Mouse (Mus musculus) forebrain, embryonic 15.5 days (tissue): ENCODE measurements at regions not wholly inside any gene's neighbourhood (a gene's known extent, or its start where the extent isn't known, plus 50 kb on each side); places are given as distances from the start of the nearest gene placed in this dataset.
A peak's percentile ranks its signal among the peaks of the same experiment; 100 is the strongest.

Experiments
- ATAC-seq: fragments of 200-750 bp; cut with Nextera tagmentation; replicated peaks from 2 replicates; pipeline ENCODE4 v1.8.0; 2017; ENCODE audit warnings: mild to moderate bottlenecking, moderate TSS enrichment, moderate library complexity
- H3K27ac ChIP-seq: fragments of 300-500 bp; sonication (generic); replicated peaks from 2 replicates; pipeline ENCODE4 v1.5.1; 2015; ENCODE audit warnings: mild to moderate bottlenecking, inconsistent platforms
- H3K27me3 ChIP-seq: fragments of 300-500 bp; sonication (generic); 2 replicates; pipeline ENCODE4 v1.6.1; 2015; ENCODE audit warnings: inconsistent platforms
- H3K36me3 ChIP-seq: fragments of 300-500 bp; sonication (generic); 2 replicates; pipeline ENCODE4 v1.6.1; 2015; ENCODE audit warnings: mild to moderate bottlenecking, inconsistent platforms
- H3K4me1 ChIP-seq: fragments of 300-500 bp; sonication (generic); 2 replicates; pipeline ENCODE4 v1.6.1; 2015; ENCODE audit warnings: inconsistent platforms
- H3K4me2 ChIP-seq: fragments of 300-500 bp; sonication (generic); replicated peaks from 2 replicates; pipeline ENCODE4 v1.6.1; 2015; ENCODE audit warnings: mild to moderate bottlenecking, inconsistent platforms
- H3K4me3 ChIP-seq: fragments of 300-500 bp; sonication (generic); 2 replicates; pipeline ENCODE4 v1.5.1; 2015; ENCODE audit warnings: mild to moderate bottlenecking, inconsistent platforms
- H3K9ac ChIP-seq: fragments of 300-500 bp; sonication (generic); replicated peaks from 2 replicates; pipeline ENCODE4 v1.6.1; 2015; ENCODE audit warnings: mild to moderate bottlenecking, inconsistent platforms
- H3K9me3 ChIP-seq: fragments of 300-500 bp; sonication (generic); 2 replicates; pipeline ENCODE4 v1.6.1; 2016; ENCODE audit warnings: inconsistent platforms
- WGBS: fragments of 180-500 bp; shearing (Covaris S2); methylation state at CpG from one replicate; pipeline ENCODE4 v1.1.7; 2015; ENCODE audit warnings: mixed read lengths; 5-methylcytosine and 5-hydroxymethylcytosine counted together

DNA sequence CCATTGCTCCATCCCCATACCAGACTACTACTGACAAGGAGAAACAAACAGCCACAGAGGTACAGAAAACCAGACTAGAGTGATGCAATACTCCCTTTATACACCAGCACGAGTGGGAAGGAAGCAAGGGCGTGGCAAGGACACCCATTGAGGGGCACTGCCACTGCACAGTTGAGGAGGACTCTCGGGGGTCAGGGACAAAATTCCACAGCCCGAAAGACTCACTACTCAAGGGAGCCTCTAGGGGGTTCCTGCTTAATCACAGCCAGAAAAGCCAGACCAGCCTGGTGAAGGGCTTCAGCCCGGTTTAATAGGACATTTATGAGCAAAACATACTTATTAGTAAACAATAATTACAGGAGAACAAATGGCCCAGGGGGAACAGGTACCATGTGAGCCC is 146.0 kb upstream of the Zfp703 start:
- H3K27me3 ChIP-seq: no peaks in the 10 kb centered on the region

DNA sequence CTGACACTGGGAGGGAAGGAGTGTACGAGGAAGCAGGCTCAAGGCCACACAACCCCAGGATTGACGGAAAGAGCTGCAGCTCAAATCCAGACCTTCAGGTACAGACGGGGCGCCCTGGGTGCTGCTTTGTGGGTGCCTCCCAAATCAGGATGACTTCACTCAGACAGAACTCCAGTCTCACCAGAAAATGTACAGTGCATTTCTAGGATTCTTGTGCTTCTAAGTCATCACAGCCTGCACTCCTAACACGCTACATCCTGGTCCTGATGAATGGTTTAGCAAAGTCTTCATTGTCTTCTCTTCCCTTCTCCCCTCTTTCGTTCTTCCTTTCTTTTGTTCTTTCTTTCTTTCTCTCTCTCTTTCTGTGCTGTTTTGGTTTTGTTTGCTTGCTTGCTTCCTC is 145.3 kb upstream of the Zfp703 start:
- Histone ChIP-seq H3K9ac (no peak overlapping the region), H3K27ac (no peak overlapping the region), H3K27me3 (no peaks in the 10 kb centered on the region), H3K9me3 (no peaks in the 10 kb centered on the region), H3K4me1 (peaks cover 21% of the 10 kb centered on the region), H3K36me3 (no peaks in the 10 kb centered on the region), H3K4me2 (no peak overlapping the region), H3K4me3 (no peak overlapping the region)
- ATAC-seq: no peak
- WGBS: 75% methylated on average over 6 of the region's 6 CpGs

More for the DNA sequence above, 146.0 kb upstream of the Zfp703 start:
- H3K36me3 ChIP-seq: no peaks in the 10 kb centered on the region
- no peak overlapping the region for H3K27ac ChIP-seq
- 27% methylated on average over 5 of the region's 5 CpGs for WGBS
- no peak for ATAC-seq
- H3K4me2 ChIP-seq: no peak overlapping the region
- H3K9ac ChIP-seq: no peak overlapping the region
- H3K9me3 ChIP-seq: no peaks in the 10 kb centered on the region
- H3K4me3 ChIP-seq: no peak overlapping the region
- H3K4me1 ChIP-seq: peaks cover 21% of the 10 kb centered on the region

DNA sequence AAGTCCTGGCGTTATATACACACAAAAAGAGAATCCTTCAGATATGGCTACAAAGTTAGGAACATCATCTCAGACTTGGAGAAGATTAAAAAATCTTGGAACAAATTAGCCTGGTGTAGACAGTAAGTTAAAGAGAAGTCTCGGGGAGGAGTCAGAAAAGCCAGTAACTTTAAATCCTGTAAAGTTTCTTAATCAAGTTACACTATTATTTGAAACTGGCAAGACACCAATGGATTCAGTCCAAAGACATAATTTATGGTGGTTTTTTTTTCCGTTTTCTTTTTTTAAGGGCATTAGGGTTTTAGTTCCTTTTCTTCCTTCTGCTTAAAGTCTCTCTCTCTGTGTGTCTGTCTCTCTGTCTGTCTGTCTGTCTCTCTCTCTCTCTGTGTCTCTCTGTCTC is 144.6 kb upstream of the Zfp703 start:
- peaks cover 21% of the 10 kb centered on the region for H3K4me1 ChIP-seq
- H3K27me3 ChIP-seq: no peaks in the 10 kb centered on the region
- 74% methylated on average over 3 of the region's 3 CpGs for WGBS
- H3K9ac ChIP-seq: no peak overlapping the region
- no peaks in the 10 kb centered on the region for H3K36me3 ChIP-seq
- H3K4me2 ChIP-seq: no peak overlapping the region
- ATAC-seq: no peak
- H3K27ac ChIP-seq: no peak overlapping the region
- H3K9me3 ChIP-seq: no peaks in the 10 kb centered on the region
- no peak overlapping the region for H3K4me3 ChIP-seq

DNA sequence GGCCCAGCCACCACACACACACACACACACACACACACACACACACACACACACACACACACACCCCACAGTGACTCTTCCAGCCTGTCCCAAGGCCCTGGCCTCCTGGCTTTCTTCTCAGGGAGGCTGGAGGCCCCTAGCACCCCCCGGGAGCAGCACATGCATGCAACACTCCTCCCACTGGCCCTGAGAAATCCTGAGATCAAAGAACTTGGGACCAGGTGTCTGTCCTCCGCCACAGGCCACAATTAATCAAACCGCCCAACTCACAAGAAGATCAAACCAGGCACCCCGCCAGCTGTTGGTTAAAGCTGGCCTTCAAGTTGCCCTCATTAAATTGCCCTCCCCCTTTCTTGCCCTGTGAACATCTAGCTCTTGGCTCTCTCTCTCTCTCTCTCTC is 143.8 kb upstream of the Zfp703 start:
- Histone ChIP-seq H3K36me3 (no peaks in the 10 kb centered on the region), H3K9ac (no peak overlapping the region), H3K9me3 (no peaks in the 10 kb centered on the region), H3K4me1 (peaks cover 21% of the 10 kb centered on the region), H3K27me3 (no peaks in the 10 kb centered on the region), H3K27ac (no peak overlapping the region), H3K4me2 (no peak overlapping the region), H3K4me3 (no peak overlapping the region)
- under 1% methylated on average over 4 of the region's 4 CpGs for WGBS
- ATAC-seq: peak; percentile 49; the same call in 1 of the 2 replicates

DNA sequence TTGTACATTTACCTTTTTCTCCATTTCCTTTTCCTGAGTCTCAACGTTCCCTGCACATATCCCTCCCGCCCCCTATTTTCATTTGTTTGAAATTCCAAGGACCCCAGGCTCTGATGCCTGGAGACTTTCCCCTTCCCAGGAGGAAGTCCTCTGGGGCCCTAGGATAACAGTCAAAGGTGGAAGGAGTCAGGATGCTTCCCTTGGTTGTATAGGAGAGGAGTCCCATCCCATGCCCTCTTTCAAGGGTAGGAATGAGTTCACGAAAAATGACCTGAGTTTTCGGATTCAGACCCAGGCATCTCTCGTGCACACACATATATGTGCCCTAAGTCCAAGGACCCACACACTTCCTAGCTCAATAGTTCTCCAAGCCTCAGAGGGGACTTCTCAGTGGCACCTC is 143.3 kb upstream of the Zfp703 start:
- no peak overlapping the region for H3K4me3 ChIP-seq
- no peaks in the 10 kb centered on the region for H3K9me3 ChIP-seq
- H3K27ac ChIP-seq: no peak overlapping the region
- H3K27me3 ChIP-seq: no peaks in the 10 kb centered on the region
- H3K4me2 ChIP-seq: no peak overlapping the region
- peaks cover 21% of the 10 kb centered on the region for H3K4me1 ChIP-seq
- no peak overlapping the region for H3K9ac ChIP-seq
- no peaks in the 10 kb centered on the region for H3K36me3 ChIP-seq
- ATAC-seq: no peak
- WGBS: 56% methylated on average over 5 of the region's 5 CpGs

DNA sequence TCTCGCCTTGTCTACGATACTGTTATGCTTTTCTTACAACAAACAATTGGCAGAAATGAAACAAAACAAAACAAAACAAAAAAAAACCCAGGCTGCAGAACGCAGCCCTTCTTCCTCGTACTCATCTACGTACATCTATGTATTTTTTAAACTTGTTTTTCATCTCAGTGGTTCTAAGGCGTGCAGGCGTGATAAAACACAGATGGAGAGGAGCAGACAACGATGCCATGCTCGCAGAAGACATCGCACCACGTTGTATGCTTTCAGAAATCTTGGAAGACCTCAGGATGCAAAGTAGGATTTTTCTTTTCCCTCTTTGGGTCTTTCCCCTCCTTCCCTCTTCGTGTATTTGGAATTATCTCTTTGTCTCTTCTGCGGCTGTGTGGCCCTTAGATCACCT is 142.5 kb upstream of the Zfp703 start:
- H3K27ac ChIP-seq: no peak overlapping the region
- no peak for ATAC-seq
- H3K4me2 ChIP-seq: no peak overlapping the region
- WGBS: 69% methylated on average over 13 of the region's 13 CpGs
- no peaks in the 10 kb centered on the region for H3K27me3 ChIP-seq
- H3K36me3 ChIP-seq: no peaks in the 10 kb centered on the region
- no peak overlapping the region for H3K9ac ChIP-seq
- H3K9me3 ChIP-seq: no peaks in the 10 kb centered on the region
- peaks cover 21% of the 10 kb centered on the region for H3K4me1 ChIP-seq
- H3K4me3 ChIP-seq: no peak overlapping the region

DNA sequence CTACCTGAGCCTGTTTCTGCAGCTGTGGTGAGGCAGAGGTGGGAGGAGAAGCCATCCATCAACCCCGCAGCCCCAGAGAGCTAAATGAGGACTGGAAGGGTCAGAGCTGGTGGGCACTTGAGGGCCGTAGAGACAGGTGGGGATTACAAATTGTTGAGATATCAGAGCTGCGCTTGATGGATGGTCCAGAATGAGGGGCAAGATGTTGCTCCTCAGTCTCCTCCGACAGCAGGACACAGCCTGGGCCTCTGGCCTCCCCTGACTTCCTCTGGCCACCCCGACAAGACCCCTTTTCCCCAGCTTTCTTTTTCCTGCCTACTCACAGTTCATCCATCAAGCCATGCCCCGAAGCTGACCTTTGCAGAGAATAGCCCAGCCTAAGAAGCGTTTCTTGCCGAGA is 142.0 kb upstream of the Zfp703 start:
- H3K4me3 ChIP-seq: no peak overlapping the region
- no peaks in the 10 kb centered on the region for H3K27me3 ChIP-seq
- no peak for ATAC-seq
- no peaks in the 10 kb centered on the region for H3K36me3 ChIP-seq
- WGBS: 80% methylated on average over 8 of the region's 8 CpGs
- H3K27ac ChIP-seq: no peak overlapping the region
- peaks cover 21% of the 10 kb centered on the region for H3K4me1 ChIP-seq
- no peaks in the 10 kb centered on the region for H3K9me3 ChIP-seq
- no peak overlapping the region for H3K4me2 ChIP-seq
- H3K9ac ChIP-seq: no peak overlapping the region

DNA sequence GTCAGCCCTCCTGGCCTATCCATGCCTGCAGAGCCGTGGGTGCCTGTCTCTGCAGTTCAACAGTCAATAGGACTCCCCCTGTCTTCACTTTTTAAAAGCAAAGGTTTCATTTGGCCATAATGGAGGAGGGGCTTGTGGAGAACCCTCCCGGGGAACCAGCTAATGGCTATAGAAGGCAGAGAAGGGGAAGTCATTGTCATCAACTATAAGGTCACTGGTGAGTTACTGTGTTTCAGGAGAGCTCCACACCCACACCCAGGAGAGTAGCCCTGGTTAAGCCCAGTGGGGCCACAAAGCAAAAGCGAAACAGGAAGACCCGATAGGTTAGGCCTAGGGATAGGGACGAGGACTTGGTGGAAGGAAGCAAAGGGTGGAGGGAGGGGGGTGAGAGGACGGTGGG is 141.5 kb upstream of the Zfp703 start:
- H3K27ac ChIP-seq: no peak overlapping the region
- no peaks in the 10 kb centered on the region for H3K36me3 ChIP-seq
- no peaks in the 10 kb centered on the region for H3K27me3 ChIP-seq
- H3K4me3 ChIP-seq: no peak overlapping the region
- ATAC-seq: no peak
- no peaks in the 10 kb centered on the region for H3K9me3 ChIP-seq
- H3K4me1 ChIP-seq: peaks cover 21% of the 10 kb centered on the region
- no peak overlapping the region for H3K4me2 ChIP-seq
- H3K9ac ChIP-seq: no peak overlapping the region
- WGBS: 86% methylated on average over 6 of the region's 6 CpGs

DNA sequence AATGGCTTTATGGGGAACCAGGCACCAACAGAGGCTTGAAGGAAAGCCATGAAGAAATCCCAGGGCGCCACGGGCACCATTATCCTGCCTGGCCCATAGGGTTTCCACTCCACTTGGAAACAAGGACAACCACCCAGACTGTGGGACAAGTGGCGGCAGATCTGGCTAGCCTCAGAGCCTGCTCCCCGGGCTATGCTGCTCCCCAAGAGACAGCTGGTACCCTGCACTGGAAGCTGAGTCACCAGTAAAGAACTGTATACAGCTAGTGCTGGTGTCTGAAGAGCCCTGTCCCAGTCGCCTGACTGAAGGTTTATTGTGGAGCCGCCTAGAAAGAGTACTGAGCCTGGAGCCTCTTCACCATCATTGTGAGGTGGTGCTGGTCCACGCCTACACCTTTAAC is 140.6 kb upstream of the Zfp703 start:
- Histone ChIP-seq H3K4me1 (peaks cover 18% of the 10 kb centered on the region), H3K9me3 (no peaks in the 10 kb centered on the region), H3K4me2 (no peak overlapping the region), H3K4me3 (no peak overlapping the region), H3K36me3 (no peaks in the 10 kb centered on the region), H3K27me3 (no peaks in the 10 kb centered on the region), H3K9ac (no peak overlapping the region), H3K27ac (no peak overlapping the region)
- 95% methylated on average over 7 of the region's 7 CpGs for WGBS
- ATAC-seq: no peak

DNA sequence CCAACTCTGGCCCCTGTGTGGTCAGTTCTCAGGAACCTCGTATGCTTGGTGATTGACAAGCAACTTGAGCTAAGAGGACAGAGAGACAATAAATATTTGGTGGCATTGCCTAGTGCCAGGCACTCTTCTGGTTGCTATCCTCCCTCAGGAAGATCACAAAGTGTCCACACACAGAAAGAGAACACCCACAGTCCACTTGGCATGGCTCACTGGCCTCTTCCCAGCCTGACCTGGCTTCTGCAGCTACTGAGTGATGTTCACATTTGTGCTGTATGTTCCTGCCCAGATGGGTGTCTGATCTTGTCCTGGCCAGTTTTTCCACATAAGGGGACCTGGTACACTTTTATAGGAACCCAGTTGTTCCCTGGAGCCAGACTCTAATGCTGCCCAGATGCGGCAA is 136.8 kb upstream of the Zfp703 start:
- ATAC-seq: no peak
- H3K4me3 ChIP-seq: no peak overlapping the region
- 44% methylated on average over 2 of the region's 2 CpGs for WGBS
- no peaks in the 10 kb centered on the region for H3K9me3 ChIP-seq
- H3K36me3 ChIP-seq: no peaks in the 10 kb centered on the region
- H3K27me3 ChIP-seq: no peaks in the 10 kb centered on the region
- H3K4me1 ChIP-seq: peaks cover 1% of the 10 kb centered on the region; the same call in 1 of the 2 replicates
- H3K27ac ChIP-seq: no peak overlapping the region
- no peak overlapping the region for H3K4me2 ChIP-seq
- H3K9ac ChIP-seq: no peak overlapping the region

DNA sequence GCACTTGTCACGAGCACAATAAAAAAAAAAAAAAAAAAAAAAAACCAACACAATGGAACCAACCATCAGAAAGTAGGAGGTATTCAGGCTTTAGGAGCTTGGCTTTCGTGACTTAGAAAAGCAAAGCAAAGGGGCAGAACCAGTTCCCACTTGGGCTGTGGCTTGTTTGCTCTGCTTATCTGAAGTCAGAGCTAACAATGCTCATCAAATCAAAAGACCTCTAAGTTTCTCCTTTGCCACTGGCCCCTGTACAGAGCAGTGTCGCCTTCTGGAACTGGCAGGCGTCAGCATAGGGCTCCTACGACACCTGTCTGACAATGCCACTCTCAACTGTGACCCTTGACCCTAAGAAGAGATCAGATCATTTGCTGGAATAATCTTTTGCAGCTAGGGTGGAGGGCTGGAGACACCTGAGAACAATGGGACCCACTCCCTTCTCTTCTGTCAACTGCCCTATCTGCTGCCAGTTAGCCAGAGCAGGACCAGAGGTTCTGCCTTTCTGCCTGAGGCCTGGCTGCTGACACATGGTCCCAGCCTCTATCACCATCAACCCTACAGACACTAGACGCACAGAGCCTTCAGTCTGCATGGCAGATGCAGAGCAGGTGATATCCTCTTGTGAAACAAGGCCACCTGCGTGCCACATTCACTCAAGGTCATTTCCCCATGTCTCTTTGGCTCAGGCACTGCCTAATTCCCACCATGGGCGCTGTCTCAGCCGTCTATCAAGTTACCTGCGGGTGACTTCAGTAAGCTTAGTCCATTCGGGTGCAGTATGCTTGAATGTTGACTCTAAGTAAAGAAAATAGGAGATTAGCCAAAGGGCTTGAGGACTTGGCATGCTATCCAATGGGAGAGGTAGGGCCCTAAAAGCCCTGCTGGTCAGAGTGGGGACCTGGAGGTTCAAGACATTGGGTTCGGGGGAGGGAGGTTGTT is 136.1 kb upstream of the Zfp703 start:
- WGBS: 60% methylated on average over 12 of the region's 12 CpGs
- no peak overlapping the region for H3K9ac ChIP-seq
- H3K36me3 ChIP-seq: no peaks in the 10 kb centered on the region
- no peak overlapping the region for H3K4me3 ChIP-seq
- no peak overlapping the region for H3K27ac ChIP-seq
- H3K27me3 ChIP-seq: no peaks in the 10 kb centered on the region
- H3K9me3 ChIP-seq: no peaks in the 10 kb centered on the region
- H3K4me2 ChIP-seq: no peak overlapping the region
- no peaks in the 10 kb centered on the region for H3K4me1 ChIP-seq
- 0 out of 2 replicates have a peak, but pooled peaks have one; percentile 13 for ATAC-seq

DNA sequence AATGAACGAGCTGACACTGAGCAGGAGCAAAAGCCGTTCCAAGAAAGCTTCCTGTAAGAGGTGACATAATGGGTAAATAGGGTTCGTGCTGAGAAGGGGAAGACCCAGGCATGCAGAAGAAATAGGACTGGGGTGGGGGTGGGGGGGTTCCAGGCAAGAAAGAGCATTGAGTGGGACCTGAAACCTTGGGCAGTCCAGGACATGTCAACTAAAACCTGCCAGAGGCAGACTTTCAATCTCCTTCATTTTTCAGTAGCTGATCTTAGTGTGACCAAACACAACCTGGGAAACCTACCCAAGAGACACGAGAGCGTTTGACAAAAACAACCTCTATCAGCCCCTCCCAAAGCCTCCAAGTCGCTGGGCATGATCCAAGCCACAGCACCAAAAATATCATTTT is 133.4 kb upstream of the Zfp703 start:
- Histone ChIP-seq H3K9me3 (no peaks in the 10 kb centered on the region), H3K4me1 (no peaks in the 10 kb centered on the region), H3K9ac (no peak overlapping the region), H3K4me3 (no peak overlapping the region), H3K27ac (no peak overlapping the region), H3K27me3 (no peaks in the 10 kb centered on the region), H3K4me2 (no peak overlapping the region), H3K36me3 (no peaks in the 10 kb centered on the region)
- no peak for ATAC-seq
- WGBS: 53% methylated on average over 6 of the region's 6 CpGs
